Mouse (Mus musculus) spleen, postnatal 10 days (tissue): Measurements from ENCODE around the gene Nrxn1.

ENCODE experiments used
- DNase-seq, 2 experiments: peaks; one replicate each; pipeline ENCODE4 v3.0.0; 2021 to 2022; ENCODE audit warnings: low spot score in 2 of 2

Gene Nrxn1

DNA sequence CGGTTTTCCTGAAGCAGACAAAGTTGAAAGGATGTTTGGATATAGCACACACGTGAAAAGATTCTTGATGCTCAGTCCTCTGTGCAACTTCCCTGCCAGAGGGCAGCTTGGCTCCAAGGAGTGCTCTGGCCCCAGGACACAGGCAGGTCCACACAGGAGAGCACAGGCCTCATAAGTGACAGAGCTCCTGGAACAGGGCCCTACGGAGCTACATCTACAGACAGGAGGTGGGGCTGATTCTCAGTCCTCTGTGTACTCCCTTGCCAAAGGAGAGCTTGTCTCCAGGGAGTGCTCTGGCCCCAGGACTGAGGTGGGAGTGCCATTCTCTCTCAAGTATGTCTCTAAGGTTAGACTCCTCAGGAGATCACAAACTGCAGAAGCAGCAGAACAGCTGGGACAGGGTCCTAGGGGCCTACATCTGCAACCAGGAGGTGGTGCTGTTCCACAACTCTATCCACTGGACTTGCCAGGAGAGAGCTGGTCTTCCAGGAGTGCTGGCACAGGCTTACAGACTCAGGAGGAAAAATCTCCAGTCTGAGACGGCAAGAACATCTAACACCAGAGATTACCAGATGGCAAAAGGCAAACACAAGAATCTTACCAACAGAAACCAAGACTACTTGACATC, 129.9 kb downstream of the Nrxn1 start:
- DNase-seq: no peak

DNA sequence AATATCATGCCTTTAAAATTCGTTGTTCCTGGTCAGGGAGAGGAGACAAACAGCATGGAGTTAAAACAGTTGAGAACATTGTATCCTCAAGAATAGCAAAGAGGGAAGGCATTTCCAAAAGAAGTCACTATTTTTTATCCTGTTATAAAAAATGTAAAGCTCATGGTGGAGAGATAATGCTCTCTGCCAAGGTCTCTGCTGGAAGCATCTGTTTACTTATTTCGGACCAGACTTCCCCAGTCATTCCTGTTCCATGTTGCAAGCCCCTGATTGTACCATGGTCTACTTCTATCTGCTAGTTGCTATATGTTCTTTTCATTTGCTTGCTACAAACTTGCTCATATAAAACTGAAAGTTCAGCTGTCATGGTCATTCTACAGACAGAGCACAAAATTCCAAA, 137.7 kb downstream of the Nrxn1 start:
- DNase-seq: no peak

DNA sequence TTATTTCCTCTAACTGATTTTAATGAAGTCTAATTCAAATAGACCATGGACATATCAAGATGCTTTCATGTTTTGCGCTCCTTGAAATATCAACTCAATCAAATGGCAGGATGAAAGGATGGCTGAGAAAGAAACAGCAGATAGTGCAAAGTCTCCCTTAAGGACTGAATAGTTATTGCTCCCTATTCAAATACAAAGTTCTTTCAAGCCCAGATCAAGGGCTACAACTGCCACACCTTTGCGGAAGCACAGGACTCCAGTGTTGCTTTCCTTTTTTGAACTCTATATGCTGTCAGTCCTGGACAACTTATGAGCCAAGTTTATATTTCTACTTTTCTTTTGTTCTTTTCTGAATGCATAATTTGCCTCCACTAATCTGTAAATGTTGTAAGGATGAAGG, 157.9 kb downstream of the Nrxn1 start:
- no peak for DNase-seq

DNA sequence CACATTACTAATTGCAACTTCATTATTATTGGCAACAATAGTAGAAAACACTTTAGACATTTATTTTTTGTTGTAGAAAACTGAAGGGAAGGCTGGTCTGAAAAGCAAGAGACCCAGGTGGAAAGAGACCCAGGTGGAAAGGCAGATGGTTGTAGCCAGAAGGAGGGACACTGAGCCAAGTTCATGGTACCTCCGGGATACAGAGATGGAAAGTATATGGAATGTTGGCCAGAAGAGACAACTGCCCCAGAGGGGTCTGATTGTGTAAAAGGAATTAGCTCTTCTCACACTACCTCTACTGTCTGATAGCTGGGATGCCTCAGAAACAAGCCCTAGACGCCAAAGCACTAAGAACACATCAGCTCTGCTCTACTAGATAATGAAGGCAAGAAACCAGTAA, 179.6 kb downstream of the Nrxn1 start:
- DNase-seq: no peak

DNA sequence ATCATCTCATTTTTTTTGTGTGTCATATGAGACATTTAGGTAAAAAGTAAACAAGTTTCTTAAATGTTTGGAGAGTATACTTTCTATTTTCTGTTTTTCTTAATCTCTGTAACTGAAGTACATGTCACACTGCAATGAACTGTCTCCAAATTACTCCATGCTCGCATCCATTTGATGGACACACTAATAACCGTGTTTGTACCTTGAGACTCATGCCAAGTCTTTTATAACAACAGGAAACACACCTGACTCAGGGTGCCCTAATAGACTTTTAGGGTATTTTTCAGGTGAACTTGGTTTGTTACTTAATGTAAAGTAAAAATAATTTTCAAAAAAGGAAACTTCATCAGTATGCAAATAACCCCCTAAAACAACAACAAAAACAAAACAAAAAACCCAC, 180.1 kb downstream of the Nrxn1 start:
- no peak for DNase-seq

DNA sequence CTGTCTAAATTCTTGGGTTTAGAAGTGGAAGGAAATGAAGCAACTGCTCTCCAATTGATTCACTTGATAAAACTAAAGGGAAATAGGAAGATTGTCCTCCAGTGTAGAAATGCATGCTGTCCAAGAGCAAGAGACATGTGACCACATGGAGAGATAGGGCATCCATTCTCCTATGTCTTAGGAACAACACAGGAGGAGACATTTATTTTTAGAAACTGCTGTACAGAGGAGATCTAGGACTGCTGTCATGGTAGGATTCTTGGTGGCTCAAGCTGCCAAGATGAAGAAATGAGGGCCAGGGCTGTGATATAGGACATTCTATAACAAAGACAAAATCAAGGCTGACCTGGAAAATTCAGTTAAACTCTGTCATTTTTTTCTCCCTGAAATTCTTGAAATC, 180.5 kb downstream of the Nrxn1 start:
- no peak for DNase-seq

DNA sequence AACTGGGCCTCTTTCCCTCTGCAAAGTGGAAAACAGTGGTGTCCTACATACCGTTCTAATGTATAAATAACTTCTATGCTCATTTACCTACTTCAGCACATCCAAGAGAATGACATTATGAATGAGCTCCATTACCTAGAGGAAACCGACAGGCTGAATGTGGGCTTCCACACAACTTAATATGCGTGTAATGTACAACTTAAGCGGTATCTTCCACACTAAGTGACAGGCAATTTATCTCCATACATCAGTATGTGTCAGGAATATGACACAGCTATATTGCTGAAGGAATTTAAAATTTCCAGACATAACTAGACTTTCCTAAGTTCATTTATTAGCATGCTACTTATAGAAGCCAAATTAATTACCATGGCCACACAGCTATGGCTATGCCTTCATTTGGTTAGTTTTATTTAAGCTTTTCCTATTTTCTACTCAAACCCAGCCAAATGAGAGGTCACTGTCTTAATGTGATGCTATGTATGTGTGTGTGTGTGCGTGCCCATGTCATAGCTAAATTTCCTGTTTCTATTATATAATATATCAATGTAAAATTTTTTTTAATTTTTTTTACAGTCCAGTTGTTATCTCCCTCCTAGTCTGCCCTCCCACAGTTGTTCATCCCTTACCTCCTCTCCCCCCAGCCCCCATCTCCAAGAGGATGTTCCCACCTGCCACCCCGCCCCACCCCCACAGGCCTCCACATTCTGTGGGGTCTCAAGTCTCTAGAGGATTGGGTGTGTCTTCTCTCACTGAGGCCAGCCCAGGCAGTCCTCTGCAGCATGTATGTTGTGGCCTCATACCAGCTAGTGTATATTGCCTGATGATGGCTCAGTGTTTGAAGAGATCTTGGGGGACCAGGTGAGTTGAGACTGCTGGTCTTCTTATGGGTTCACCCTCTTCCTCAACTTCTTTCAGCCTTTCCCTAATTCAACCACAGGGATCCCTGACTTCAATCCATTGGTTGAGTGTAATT, 186.5 kb downstream of the Nrxn1 start:
- no peak for DNase-seq

DNA sequence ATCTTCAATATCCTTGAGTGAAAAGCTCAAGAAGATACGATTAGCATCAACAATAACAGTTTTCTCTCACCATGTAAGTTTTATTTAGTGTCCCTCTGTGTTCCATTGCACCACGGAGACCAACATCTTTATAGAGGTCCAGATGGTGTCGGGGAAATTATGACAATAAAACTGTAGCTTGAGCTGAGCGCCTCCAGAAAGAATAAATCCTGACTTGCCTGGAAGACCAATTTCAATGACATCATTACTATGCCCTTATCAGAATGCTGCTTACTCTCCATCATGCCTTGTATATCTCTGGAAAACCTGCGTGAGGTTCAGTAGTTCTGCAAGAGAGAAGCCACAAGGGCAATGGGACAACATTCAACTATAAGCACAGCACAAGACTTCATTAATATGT, 187.7 kb downstream of the Nrxn1 start:
- DNase-seq: no peak

DNA sequence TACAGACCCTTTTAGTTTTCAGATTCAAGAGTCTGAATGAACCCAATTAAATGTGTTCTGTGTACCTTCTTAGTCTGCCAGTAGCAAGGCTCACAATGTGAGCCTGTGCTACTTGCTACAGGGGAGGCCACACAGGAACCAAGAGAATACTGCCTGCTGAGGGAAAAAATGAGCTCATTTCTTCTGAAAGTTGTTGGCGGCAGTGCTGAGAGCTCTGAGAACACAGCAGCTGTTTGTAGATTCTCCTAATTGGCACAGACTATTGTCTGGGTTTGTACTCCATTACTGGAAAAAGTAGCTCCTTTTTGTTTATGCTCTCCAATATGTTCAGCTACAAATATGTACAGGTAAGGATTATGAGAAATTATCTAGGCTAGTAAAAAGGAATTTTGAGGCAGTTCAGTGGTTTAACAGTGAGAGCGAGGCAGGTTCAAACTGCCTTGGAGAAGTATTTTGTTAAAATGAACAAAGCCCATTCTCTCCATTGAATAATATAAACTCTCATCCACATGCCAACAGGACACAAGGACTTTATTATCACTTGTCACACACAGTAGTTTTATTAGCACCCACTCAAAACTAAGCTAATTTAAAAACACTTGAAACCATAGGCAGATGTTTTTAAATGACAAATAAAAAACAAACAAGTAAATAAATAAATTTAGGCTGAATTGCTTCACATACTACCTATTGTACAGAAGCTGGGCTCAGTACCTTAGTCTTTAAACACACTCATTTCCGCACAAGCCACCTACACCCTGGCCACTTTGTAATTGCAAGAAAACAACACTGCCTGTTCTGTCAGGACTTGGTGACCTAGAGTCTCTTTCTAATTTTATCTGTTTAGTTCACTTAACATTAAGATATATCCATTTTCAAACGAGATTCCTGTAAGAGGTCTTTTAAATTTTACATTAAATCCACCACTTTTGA, 200.3 kb downstream of the Nrxn1 start:
- no peak for DNase-seq

DNA sequence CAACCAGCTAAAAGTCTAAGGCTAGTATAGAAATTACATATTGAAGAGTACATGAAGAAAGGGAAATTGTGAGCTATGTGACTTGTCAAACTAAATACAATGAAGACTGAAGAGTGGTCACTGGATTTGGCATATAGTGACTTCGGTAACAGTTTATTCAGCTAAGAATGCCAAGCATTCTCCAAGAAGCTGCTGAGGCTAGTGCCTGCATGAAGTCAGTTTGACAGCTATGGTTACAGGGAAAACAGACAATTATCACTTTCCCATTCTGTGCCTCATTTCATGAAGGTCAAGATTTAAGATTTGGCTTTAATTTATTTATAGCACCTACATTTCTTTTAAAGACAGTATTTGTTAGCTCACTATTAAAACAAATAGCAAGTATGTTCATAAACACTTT, 201.2 kb downstream of the Nrxn1 start:
- no peak for DNase-seq

DNA sequence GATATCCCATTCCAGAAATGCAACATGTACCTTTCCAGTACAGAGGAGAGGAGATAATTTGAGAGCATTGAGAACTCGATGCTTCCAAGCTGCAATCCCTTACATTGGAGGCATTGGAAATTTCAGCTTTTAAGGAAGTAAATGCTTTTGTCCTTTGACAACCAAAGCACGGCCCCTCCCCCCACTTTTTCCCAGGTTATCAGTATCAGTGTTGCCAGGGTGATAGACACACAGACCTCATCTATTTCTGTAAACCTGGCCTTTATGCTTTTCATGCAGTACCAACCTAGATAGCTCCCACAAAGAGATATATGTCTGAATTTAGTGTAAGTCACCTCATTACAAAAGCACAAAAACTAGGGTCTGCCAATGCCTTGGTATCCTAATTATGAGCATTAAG, 235.6 kb downstream of the Nrxn1 start:
- DNase-seq: no peak

DNA sequence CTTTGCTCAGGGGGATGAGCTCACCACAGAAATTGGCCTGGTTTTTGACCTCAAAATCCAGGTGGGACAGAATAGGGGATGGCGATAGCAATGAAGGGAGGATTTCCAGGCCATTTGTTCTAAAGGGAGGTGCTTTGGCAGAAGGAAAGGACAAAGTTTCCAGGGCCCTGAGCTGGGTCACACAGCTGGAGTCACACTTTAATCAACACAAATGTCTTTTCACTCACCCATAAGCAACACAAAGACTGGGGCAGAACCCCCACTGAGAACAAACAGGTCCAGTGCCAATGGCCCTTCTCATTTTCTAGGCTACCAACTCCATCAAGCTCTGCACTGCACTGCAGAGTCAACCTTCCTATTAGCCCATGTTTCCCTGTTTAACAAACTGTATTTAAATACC, 249.0 kb downstream of the Nrxn1 start:
- no peak for DNase-seq

DNA sequence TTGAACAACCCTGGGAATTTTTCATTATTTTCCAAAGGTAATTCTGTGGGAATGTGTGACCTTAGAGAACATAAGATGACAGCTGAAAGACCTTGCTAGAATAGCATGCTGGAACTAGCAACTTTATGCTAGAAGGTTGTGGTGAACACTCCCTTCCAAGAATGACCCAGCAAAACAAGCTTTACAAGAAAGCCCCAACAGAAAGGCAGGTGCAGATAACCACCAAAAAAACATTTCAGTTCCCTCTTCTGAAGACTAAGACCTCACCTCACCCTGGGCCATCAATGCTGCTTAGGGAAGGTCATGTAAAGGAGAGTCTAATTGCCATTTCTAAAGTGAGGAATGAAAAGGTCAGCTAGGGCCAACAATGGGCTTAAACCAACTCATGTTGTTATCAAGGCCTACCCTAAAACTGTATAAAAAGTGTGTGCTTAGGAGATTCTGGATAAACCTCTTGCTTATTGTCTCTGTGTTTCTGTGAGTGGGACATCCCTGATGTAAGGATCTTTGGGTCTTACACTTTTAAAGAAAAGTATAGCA, 249.7 kb downstream of the Nrxn1 start:
- no peak for DNase-seq

DNA sequence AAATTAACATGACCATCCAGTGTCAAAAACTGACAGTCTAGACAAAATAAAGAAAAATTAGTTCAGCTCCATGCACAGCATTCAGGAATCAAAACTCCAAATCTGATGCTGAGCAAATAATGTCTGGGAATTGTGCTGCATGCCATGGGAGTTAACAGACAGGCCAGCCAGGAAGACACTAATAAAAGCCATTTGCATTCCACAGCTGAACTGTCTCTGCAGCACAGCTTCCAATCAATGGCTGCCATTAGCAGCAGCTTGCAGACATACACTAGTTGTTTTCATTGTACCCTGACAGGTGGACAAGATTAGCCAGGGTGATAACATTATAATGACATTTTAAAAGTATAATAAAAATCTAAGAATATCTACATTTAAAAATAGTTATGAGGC, 255.9 kb downstream of the Nrxn1 start:
- no peak for DNase-seq

DNA sequence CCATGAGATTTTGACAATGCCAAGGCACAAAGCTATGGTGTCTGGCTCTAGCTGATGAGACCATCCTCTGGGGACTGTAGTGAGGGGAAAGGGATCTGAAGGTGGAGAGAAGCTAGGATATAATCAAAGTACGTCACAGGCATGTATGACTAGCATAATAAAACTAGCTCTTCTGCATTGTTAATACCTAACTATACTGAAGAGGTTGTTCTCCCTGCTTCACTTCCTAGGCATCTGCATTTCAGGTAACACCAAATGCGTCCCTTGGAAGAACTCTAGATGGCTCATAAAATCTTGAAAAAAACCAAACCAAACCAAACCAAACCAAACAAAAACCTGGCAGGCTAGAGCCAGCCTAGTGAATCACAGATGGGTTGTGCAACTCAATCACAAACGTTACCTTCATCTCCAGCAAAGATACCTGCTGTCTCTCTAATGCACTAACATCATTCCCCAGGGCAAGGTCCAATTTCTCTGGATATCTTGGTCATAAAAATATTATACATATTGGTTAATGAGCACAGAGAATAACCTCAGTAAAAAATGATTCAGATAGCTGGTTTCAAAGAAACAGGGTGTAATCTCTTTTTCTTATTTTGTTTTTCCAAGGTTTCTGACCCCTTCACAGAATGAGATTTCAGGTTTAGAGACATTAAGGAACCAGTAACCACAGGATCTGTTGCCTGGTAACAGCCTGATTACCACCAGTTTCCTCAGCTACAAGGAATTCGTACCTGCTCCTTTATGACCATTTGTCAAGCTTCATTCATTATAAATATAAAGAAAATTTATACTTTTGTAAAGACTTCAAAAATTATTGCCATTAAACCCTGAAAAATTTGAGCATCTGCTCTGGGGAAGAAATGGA, 256.5 kb downstream of the Nrxn1 start:
- no peak for DNase-seq

DNA sequence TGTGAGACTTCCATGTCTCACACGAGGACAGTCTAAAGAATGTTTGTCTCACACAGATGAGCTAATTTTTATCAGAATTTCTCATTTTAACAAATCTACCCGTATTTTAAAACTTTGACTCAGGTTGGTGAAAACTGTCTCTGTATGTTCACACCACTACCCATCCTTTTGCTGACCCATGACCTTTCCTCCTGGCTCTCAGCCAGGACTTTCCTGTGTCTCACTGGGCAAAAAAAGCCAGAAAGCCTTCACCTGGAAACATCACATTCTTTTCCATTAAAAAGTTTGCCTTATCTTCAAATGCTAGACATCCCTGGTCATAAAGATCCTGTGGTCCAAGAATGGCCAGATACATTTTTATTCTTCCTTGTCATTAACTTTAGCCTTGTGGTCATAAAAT, 274.5 kb downstream of the Nrxn1 start:
- no peak for DNase-seq

DNA sequence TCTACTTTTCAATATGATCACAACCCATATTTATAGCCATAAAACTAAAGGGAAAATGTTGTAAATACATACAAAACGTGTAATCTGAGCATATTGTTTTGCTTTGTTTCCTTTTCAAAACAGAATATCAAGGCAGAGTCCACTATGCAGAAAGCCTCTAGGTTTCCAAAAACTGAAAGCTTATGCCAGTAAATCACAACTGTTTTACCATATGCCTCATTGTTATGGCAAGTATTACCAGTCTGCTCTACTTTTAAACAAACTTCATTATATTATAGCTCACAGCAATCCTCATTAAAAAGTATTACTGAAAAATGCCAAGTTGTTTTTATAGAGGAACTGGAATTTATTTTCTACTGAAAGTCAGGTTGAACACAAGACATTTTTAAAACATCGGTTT, 275.0 kb downstream of the Nrxn1 start:
- no peak for DNase-seq

DNA sequence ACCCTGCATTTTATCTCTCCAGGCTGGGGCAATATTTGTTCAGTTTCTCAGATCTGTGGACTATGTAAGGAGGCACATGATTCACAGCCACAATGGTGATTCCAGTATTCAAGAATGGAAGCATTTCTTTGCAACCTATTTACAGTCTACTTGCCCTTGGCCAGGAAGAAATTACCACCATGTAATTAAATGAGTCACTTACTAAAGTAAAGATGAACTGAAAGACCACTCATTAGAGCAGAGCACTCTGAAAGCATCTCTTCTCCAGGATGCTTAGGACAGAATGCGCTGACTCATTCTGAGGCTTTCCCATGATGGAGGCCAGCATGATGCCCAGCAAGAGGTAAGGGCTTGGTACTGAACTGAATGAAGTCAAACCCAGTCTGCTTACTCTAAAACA, 277.6 kb downstream of the Nrxn1 start:
- DNase-seq: no peak

DNA sequence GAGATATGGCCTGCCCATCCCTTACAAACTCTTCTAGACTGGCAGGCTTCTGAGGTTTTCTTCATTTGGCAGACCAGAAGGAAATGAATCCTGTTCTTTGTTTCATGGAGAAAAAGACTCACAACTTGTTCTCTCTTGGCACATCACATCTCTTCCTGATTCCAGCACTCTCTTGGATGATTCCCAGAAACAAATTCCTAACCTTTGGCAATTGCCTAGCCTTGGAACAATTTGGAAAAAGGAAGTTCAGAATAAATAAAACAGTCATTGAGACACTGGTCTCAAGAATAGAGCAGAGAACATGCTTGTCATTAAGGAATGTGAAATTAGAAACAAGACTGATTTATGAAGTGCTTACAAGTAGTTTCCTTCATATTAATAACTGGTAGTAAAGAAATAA, 279.1 kb downstream of the Nrxn1 start:
- DNase-seq: no peak

DNA sequence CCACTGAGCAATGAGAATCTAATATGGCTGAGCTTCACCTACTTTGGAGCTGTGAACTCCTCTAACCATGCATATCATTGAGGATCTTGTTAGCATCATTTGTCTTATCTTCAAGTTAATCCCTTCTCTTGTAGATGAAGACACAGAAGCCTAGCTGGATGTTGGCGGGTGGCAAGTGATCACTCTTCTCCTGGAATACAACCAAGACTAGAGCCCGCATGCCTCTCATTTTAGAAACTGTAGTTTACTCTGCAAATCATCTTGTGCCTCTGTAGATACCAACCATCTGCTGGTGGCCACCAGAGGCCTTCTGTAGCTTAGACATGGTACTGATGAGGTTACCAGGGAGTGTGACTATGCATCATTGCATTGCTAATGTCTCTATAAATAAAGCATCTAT, 280.4 kb downstream of the Nrxn1 start:
- no peak for DNase-seq
